Mouse (Mus musculus) adipocyte (in vitro differentiated cells): ENCODE results near the gene Trmt112.

Experiments
- DNase-seq: peaks from one replicate; pipeline ENCODE4 v3.0.0-alpha.2; 2016; ENCODE audit warnings: low spot score

Gene Trmt112

DNA sequence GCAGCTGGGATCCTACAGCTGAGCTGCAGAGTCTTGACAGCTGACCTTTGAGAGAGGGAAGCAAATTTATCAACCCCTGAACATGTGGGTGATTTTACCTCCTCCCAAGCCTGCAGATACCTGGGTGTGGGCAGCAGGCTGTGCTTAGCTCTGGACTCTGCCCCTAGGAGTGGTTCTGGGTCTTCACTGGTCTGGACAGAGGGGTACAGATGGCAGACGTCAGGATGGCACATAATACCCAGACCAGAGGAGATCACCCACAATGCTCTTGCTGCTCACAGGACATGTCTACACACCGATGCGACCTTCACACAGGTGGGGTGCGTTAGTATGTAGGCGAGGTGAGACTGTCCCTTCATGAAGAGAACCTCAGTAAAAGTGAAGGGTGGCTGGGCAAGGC is 40.0 kb downstream of the Trmt112 start:
- no peak for DNase-seq

DNA sequence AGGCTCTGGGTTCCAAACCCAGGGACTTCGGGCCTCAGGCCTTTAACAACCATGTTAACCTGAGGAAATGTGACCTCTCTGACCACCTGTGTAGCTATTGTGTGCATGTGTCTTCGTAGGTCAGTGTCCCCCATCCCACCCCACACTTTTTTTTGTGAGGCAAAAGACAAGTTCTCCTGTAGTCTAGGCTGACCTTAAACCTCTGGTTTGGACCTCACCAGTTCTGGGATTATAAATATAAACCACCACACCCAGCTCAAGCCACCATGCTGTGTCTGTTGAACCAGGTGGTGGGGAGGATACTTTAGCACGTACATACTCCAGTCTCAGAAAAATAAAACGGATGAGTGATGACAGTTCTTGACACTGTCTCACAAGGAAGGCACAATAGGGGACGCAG is 40.5 kb downstream of the Trmt112 start:
- DNase-seq = no peak

DNA sequence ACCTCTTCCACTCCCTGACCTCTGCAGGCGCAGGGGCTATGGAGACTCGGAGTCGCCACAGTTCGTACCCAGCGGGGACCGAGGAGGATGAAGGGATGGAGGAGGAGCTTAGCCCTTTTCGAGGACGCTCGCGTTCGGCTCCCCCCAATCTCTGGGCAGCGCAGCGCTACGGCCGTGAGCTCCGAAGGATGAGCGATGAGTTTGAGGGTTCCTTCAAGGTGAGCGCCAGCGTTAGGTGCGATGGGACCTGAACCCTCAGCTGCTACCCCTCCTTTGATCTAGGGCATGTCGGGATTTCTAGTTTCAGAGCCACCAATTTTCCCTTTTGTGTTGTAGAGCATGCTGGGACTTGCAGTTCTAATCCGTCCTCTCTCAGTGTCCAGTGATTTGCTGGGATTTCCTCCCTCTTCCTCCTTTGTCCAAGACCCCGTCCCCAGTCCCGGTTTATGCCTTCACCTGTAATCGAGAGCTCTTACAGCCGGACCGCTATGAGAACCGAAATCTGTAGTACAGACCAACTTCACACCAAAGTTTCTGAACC is 41.2 kb downstream of the Trmt112 start:
- DNase-seq = peak; percentile 75

DNA sequence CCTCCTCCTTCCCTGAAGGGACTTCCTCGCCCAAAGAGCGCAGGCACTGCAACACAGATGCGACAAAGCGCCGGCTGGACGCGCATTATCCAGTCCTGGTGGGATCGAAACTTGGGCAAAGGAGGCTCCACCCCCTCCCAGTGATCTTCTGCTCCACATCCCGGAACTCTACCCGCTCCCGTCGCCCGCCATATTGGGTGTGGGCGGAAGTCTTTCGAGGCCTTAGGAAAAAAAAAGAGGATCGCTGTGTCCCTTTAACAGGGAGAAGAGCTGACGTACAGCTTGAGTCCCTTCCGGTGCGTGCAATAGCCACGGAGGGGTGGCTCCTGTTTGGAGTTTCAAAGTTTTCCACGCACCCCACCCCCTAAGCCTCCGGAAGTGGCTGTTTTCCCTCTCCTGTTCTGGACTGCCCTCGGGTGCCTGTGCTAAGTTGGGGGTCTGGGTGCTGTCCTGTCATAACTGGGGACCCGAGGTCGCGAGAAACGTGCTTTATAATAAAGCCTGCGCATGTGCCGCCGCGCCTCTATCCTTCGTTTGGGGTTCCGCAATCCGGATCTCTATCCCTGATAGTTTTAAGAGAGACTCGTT is 42.0 kb downstream of the Trmt112 start:
- DNase-seq = peak; percentile 98

DNA sequence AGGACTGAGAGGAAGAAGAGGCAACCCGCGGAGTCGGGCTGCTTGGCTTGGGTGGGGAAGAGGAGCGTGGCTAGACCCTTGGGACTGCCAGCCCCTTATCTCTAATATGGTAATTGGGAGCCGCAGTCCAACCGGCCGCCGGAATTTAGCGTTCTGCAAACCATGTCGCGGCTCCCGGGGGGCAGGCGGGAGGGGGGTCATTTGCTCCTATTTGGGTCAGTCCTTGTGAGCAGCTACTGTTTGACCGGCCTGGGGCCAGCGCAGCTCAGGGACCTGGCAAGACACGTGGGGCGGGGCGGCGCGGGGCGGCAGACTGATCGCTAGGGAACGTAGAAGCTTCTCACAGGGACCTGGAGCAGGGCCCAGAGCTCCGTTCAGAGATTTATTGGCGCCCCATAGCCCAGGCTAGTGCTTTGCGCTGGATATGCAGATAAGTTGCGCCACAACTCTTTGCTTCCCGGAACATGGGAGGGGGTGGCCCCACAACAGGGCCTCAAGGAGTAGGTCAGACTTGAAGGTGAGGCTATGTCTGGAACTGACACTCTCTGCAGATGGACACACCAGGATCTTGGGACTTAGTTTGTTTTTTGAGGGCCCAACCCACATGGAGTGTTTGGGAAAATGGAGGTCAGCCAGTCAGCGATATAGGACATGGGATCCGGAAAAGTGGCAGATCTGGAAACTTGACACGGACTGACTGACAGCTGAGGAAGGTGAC is 42.7 kb downstream of the Trmt112 start:
- DNase-seq = peak; percentile 97

DNA sequence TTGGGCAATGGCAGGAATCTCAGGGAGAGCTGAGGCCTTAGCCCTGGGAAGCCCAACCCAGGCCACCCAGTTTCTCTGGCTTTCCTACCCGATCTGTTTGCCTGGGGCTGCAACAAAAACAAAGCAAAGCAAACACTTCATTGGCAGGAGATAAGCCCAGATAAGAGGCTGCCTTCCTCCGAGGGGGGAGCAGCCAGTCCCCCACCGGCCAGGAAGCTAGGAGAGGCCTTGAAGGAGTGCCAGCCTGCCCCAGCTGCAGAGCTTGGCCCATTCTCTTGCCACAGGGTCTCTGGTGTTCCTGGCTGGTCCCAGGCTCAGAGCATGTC is 43.2 kb downstream of the Trmt112 start:
- DNase-seq = no peak

DNA sequence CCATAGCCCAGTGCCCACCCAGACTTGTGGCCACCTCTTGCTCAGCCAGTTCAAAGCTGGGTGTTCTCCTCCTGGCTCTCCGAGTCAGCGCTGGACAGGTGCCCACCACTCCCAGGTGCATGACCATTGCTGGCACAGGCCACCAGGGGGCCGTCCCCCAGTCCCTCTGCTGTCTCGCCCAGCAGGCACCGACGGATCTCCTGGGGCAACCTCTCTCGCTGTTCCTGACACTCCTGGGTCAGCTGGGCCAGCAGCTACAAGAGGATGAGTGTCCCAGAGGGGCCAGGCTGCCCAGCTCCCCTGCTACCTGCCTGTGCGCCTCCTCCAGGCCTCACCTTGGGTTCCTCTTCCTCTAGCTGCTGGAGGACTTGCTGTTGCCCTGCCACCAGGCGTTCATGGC is 44.5 kb downstream of the Trmt112 start:
- DNase-seq = no peak

DNA sequence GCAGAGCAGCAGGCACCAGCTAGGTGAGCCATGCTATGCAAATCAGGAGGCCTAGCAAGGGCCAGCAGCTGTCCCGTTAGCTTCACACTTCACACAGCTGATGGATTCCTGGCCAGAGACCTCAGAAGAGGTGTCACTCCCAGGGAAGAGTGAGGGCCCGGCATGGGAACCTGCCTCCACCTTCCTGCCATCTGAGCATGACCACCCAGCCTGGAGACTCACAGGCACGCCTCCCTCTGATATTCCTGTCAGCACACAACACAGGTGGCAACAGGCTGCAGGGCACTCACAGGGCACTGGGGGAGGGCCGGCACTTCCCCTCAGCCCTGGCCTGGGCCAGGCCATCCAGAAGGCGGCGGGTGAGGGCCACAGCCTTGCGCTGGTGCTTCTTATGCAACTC is 45.9 kb downstream of the Trmt112 start:
- no peak for DNase-seq

DNA sequence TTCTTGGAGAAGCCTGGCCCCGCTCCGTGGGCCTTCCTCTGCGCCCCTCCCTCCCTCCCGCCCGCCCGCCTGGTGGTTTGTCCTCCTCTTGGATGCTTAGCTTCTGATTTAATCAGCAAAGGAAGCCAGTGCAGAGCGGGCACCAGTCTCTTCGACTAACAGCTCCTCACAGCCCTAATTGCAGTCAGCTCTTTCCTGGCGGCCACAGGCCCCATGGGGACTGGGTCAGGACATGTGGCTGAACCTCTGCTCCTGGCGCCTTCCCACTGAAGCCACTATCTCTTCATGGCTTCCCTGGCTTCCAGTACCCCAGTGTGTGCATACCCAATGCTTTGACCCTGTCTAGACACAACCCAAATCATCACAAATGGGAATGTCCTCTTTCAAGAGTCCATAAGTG is 47.0 kb downstream of the Trmt112 start:
- DNase-seq = no peak
